Mouse (Mus musculus) macrophage (primary cell): ENCODE measurements around the gene Svbp. TPM values are rescaled to one million over a fixed set of nuclear protein-coding genes. Genes with fewer than 3 reads are reported as not detected.

Experiments
- H3K27ac ChIP-seq: fragments of 350-480 bp; formaldehyde crosslinking; 2 replicates; pipeline ENCODE4 v1.9.0; 2021
- H3K36me3 ChIP-seq: fragments of 350-480 bp; formaldehyde crosslinking; 2 replicates; pipeline ENCODE4 v1.9.0; 2021; ENCODE audit errors: inconsistent target
- H3K4me3 ChIP-seq: fragments of 350-480 bp; formaldehyde crosslinking; 2 replicates; pipeline ENCODE4 v1.9.0; 2021; ENCODE audit errors: inconsistent target
- H3K79me2 ChIP-seq: fragments of 350-480 bp; formaldehyde crosslinking; 2 replicates; pipeline ENCODE4 v1.9.0; 2021; ENCODE audit errors: inconsistent target
- WGBS: methylation state at CpG from one replicate; pipeline ENCODE4 v1.1.7; 2026; ENCODE audit warnings: inconsistent platforms; ENCODE audit not compliant: missing documents; 5-methylcytosine and 5-hydroxymethylcytosine counted together
- polyA plus RNA-seq: library from polyadenylated mRNA; stranded (reverse); fragments of 250-400 nt; gene quantifications from 3 replicates; pipeline ENCODE4 v1.2.4, GENCODE M21; 2018; ENCODE audit warnings: inconsistent platforms

Gene Svbp
- polyA plus RNA-seq, 1 experiment from 2014 or later: 6.9 TPM

- H3K36me3 ChIP-seq: peaks cover 14% of the 10 kb centered on the region; the same call in 1 of the 2 replicates
- WGBS: 58% methylated on average over 1 of the region's 1 CpGs
- no peaks in the 10 kb centered on the region for H3K79me2 ChIP-seq
- H3K4me3 ChIP-seq: no peak overlapping the region
- H3K27ac ChIP-seq: no peak overlapping the region
These were observed 28.6 kb downstream of the Svbp start for GRCm38 (mm10) chr4:119223696-119224095.

- H3K4me3 ChIP-seq: no peak overlapping the region
- peaks cover 14% of the 10 kb centered on the region; the same call in 1 of the 2 replicates for H3K36me3 ChIP-seq
- no peaks in the 10 kb centered on the region for H3K79me2 ChIP-seq
- no peak overlapping the region for H3K27ac ChIP-seq
- 90% methylated on average over 3 of the region's 3 CpGs for WGBS
These were observed 29.4 kb downstream of the Svbp start for GRCm38 (mm10) chr4:119224534-119224933.

DNA sequence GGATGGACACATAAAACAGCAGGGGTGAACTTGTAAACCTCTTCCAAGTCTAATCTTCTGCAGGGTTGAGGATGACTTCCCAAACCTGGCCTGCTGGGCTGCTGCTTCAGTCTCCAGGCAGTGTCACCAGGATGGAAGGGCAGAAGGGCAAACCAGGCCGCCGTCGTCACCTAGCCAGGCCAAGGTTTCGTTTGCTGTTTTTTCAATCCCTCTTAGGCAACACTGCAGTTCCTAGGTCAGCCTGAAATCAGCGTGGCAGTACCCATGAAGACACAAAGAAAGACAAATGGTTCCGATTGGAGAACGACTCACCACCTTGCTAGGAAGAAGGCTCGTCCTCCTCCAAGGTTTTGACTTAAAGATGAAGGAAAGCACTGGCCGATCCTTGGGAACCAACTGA, 30.6 kb downstream of the Svbp start:
- no peak overlapping the region for H3K4me3 ChIP-seq
- H3K79me2 ChIP-seq: no peaks in the 10 kb centered on the region
- H3K36me3 ChIP-seq: peaks cover 14% of the 10 kb centered on the region; the same call in 1 of the 2 replicates
- no peak overlapping the region for H3K27ac ChIP-seq
- WGBS: 97% methylated on average over 9 of the region's 9 CpGs

DNA sequence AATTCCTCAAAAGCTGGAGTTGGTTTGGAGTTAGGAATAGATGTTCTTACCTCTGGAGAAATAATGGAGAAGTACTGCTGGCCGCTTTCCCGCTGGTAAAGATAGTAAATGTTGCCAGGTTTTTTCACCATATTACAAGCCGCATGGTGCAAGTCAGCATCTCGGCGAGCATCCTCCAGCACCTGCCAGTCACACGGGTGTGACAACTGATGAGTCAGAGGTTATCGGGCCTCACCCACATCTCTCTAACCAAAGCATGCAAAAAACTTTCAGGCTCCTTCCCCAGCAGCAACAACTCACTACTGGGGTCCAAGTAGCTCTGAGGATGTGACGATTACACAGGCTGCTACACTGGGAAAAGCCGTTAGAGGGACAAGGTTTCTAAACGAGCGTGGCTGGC, 31.6 kb downstream of the Svbp start:
- Histone ChIP-seq H3K4me3 (no peak overlapping the region), H3K36me3 (peaks cover 14% of the 10 kb centered on the region; the same call in 1 of the 2 replicates), H3K79me2 (no peaks in the 10 kb centered on the region), H3K27ac (no peak overlapping the region)
- 92% methylated on average over 11 of the region's 11 CpGs for WGBS

GRCm38 (mm10) chr4:119232410-119233255, 37.5 kb downstream of the Svbp start, which contains the start of the genes AU022252 and P3h1:
AU022252 (minus strand) TSS chr4:119232712.
P3h1 (plus strand) TSS chr4:119232915.
- under 1% methylated on average over 70 of the region's 71 CpGs for WGBS
- Histone ChIP-seq H3K79me2 (no peaks in the 10 kb centered on the region), H3K36me3 (no peaks in the 10 kb centered on the region), H3K27ac (peak within 1 kb of the TSS; percentile 24), H3K4me3 (peak within 1 kb of the TSS; percentile 80)

DNA sequence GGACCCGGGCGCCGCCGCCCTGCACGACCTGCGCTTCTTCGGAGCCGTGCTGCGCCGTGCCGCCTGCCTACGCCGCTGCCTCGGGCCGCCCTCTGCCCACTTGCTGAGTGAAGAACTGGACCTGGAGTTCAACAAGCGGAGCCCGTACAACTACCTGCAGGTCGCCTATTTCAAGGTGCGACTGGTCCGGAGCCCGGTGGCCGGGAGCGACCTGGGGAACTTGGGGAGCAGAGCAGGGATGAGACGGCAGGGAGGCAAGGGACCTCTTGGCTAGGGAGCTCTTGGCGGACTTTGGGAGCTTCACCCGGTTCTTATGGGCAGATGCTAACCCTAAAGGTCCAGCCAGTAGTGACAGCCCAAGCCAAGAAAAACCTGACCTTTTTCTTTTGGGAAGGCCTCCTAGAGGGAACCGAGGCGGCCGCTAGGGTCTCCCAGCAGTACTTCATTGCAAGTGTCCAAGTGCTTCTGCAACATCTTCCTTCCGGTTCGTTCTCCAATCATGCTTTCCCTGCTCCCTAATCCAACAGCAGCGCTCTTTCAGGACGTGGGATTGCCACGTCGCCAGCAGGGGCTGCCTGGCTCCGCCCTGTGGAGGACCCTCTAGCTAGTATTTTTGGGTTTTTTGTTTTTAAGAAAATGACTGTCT, 38.3 kb downstream of the Svbp start:
- H3K27ac ChIP-seq: no peak overlapping the region
- WGBS: 2% methylated on average over 36 of the region's 36 CpGs

DNA sequence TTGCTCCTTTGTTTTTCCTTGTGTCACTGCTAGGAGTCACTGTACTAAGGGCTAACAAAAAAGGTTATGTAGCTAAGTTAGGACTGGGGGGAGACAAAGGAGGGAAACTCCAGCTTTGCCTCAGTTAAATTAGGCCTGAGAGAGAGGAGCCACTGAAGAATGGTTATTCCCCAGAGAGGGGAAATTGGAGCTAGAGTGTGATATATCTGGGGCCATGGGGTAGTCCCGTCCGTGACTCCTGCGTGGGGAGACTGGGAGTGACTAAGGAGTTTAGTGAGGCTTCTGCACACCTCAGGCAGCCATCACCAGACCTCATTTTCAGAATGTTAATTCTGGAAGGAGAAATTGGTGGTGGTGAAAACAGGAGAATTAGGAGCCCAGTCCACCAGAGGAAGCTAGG, 39.2 kb downstream of the Svbp start:
- no peak overlapping the region for H3K4me3 ChIP-seq
- no peak overlapping the region for H3K27ac ChIP-seq
- WGBS: 91% methylated on average over 3 of the region's 3 CpGs
- H3K36me3 ChIP-seq: no peaks in the 10 kb centered on the region
- H3K79me2 ChIP-seq: no peaks in the 10 kb centered on the region

More for the DNA sequence above, 38.3 kb downstream of the Svbp start:
- Histone ChIP-seq H3K4me3 (peak overlapping the region; percentile 55), H3K36me3 (no peaks in the 10 kb centered on the region), H3K79me2 (no peaks in the 10 kb centered on the region)

DNA sequence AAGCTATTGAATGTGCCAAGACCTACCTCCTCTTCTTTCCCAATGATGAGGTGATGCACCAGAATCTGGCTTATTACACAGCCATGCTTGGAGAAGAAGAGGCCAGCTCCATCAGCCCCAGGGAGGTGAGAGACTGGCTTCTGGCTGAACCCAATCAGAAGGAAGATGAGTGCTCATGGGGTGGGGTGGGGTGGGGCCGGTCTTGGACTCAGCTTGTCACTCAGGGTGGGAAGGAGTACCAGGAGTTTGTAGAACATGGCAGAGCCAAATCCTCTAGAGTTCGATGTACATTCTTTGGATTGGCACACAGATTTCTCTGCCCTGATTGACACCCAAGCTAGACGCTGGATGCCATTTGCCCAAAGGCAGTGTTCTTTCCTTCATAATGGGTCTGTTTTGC, 43.6 kb downstream of the Svbp start:
- Histone ChIP-seq H3K79me2 (no peaks in the 10 kb centered on the region), H3K4me3 (no peak overlapping the region), H3K27ac (no peak overlapping the region), H3K36me3 (0 out of 2 replicates have a peak, but pooled peaks cover 6% of the 10 kb centered on the region)
- 57% methylated on average over 3 of the region's 3 CpGs for WGBS

DNA sequence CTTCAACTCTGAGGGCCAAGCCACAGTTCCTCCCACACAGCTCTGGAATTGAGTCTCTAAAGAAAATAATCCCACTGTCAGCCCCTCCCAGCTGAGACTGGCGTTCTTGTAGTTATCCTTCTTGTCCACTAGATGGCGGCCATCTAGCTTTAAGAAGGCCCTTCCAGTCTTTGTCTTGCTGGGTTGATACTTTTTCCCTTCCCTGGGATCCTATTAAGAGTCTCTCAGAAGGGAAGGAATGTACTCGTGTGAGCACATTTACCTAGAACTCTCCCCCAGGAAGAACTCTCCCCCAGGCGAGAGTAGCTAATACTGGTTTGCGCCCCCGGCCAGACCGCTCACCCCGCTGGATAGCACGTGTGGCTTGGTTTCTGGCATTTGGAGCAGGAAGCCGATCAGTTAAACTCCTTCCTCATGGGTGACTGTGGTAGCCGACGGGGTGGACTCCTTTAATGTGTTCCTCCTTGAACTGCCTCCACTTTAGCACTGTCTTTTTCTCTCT, 44.1 kb downstream of the Svbp start:
- 5% methylated on average over 12 of the region's 12 CpGs for WGBS
- H3K27ac ChIP-seq: 0 out of 2 replicates have a peak overlapping the region, but pooled peaks have one; percentile 8
- H3K4me3 ChIP-seq: no peak overlapping the region; the same call in 1 of the 2 replicates

GRCm38 (mm10) chr4:119241664-119242063, 46.6 kb downstream of the Svbp start:
- 0 out of 2 replicates have a peak, but pooled peaks cover 6% of the 10 kb centered on the region for H3K36me3 ChIP-seq
- H3K4me3 ChIP-seq: no peak overlapping the region
- no peak overlapping the region for H3K27ac ChIP-seq
- no peaks in the 10 kb centered on the region for H3K79me2 ChIP-seq
- 89% methylated on average over 14 of the region's 14 CpGs for WGBS

More for the DNA sequence above, 44.1 kb downstream of the Svbp start:
- H3K36me3 ChIP-seq: 0 out of 2 replicates have a peak, but pooled peaks cover 6% of the 10 kb centered on the region
- H3K79me2 ChIP-seq: no peaks in the 10 kb centered on the region

GRCm38 (mm10) chr4:119242571-119242970, 47.5 kb downstream of the Svbp start:
- Histone ChIP-seq H3K36me3 (0 out of 2 replicates have a peak, but pooled peaks cover 6% of the 10 kb centered on the region), H3K27ac (no peak overlapping the region), H3K79me2 (no peaks in the 10 kb centered on the region), H3K4me3 (no peak overlapping the region)
- 96% methylated on average over 12 of the region's 12 CpGs for WGBS

DNA sequence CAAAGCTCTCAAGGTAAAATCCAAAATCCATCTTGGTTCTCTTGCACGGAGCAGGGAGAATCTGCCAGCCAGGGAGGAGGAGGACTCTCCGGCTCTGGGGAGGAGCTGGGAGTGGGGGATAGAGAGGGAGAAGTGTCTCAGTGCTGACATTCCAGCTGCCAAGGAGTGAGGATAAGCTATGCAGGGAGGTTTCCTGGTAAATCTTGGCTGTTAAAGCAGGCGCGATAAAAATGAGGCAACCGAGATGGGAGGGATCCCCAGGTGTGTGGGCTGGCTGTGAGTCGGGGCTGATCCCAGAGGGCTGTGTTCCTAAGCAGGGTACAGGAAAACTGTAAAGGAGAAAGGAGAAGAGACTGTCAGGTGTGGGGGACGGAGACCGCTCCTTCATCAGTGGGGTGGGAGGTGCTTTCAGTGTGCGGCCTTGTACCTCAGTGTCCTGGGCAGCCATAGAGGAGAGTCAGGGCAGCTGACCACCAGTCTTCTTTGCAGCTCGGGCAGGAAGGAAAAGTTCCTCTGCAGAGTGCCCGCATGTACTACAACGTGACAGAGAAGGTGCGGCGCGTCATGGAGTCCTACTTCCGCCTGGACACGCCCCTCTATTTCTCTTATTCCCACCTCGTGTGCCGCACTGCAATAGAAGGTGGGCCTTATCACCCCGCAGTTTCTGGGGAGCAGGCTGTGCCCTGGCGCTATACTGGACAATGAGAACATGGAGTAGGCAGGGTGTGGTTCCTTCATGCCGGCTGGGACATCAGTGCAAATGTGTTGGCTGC, 49.5 kb downstream of the Svbp start:
- no peak overlapping the region for H3K4me3 ChIP-seq
- 0 out of 2 replicates have a peak, but pooled peaks cover 6% of the 10 kb centered on the region for H3K36me3 ChIP-seq
- no peak overlapping the region for H3K27ac ChIP-seq
- no peaks in the 10 kb centered on the region for H3K79me2 ChIP-seq
- 96% methylated on average over 20 of the region's 22 CpGs for WGBS

GRCm38 (mm10) chr4:119245556-119245955, 50.5 kb downstream of the Svbp start:
- H3K36me3 ChIP-seq: 0 out of 2 replicates have a peak, but pooled peaks cover 6% of the 10 kb centered on the region
- H3K4me3 ChIP-seq: no peak overlapping the region
- no peak overlapping the region for H3K27ac ChIP-seq
- 94% methylated on average over 7 of the region's 7 CpGs for WGBS
- H3K79me2 ChIP-seq: no peaks in the 10 kb centered on the region

DNA sequence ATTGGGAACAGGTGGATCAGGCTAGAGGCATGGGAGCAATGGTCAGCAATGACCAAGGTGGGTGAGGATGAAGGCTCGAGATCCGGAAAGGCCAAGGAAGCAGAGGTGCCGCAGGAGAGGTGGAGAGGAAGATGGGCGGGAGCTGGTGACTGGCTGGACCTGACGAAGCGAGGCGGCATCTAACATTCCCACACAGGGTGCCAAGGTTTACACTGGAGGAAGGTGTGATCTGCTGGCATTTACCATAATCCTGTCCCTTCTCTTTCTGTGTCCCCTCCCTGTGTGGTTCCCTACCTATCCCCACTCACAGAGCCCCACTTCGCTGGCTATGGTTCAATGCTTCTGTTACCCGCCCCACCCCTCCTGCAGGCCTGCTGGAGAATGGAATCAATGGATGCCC, 50.9 kb downstream of the Svbp start:
- 96% methylated on average over 9 of the region's 9 CpGs for WGBS
- H3K4me3 ChIP-seq: no peak overlapping the region
- H3K36me3 ChIP-seq: 0 out of 2 replicates have a peak, but pooled peaks cover 6% of the 10 kb centered on the region
- H3K27ac ChIP-seq: no peak overlapping the region
- H3K79me2 ChIP-seq: no peaks in the 10 kb centered on the region
